Mouse (Mus musculus) heart, embryonic 11.5 days (tissue): ENCODE results near the gene Eif2d. TPM values are rescaled to one million over a fixed set of nuclear protein-coding genes. Genes with fewer than 3 reads are reported as not detected.
"Not testable (repeated sequence)": the region's sequence is repeated elsewhere in the genome, so short reads cannot be mapped to it uniquely, and the experiment has no call there.

Experiments used
- ATAC-seq: fragments of 200-750 bp; cut with Nextera tagmentation; replicated peaks from 2 replicates; pipeline ENCODE4 v1.8.0; 2017; ENCODE audit warnings: moderate library complexity; ENCODE audit not compliant: insufficient number of reproducible peaks, low FRiP score, low TSS enrichment
- H3K27ac ChIP-seq: fragments of 300-500 bp; sonication (generic); 2 replicates; pipeline ENCODE4 v1.5.1; 2014; ENCODE audit warnings: mild to moderate bottlenecking, low read depth, low read length
- H3K27me3 ChIP-seq: fragments of 300-500 bp; sonication (generic); 2 replicates; pipeline ENCODE4 v1.6.1; 2014; ENCODE audit warnings: mild to moderate bottlenecking, low read length, mixed read lengths; ENCODE audit not compliant: control insufficient read depth, insufficient read depth
- H3K36me3 ChIP-seq: fragments of 300-500 bp; sonication (generic); 2 replicates; pipeline ENCODE4 v1.6.1; 2014; ENCODE audit warnings: mild to moderate bottlenecking, low read length, moderate library complexity, mixed read lengths; ENCODE audit not compliant: control insufficient read depth, insufficient read depth
- H3K4me1 ChIP-seq: fragments of 300-500 bp; sonication (generic); 2 replicates; pipeline ENCODE4 v1.6.1; 2014; ENCODE audit warnings: low read length; ENCODE audit not compliant: control insufficient read depth, insufficient read depth
- H3K4me2 ChIP-seq: fragments of 300-500 bp; sonication (generic); 2 replicates; pipeline ENCODE4 v1.6.1; 2014; ENCODE audit warnings: mild to moderate bottlenecking, moderate library complexity
- H3K4me3 ChIP-seq: fragments of 300-500 bp; sonication (generic); 2 replicates; pipeline ENCODE4 v1.5.1; 2014; ENCODE audit warnings: low read depth, low read length
- H3K9ac ChIP-seq: fragments of 300-500 bp; sonication (generic); 2 replicates; pipeline ENCODE4 v1.6.1; 2014; ENCODE audit warnings: mild to moderate bottlenecking, low read depth, low read length, moderate library complexity
- H3K9me3 ChIP-seq: fragments of 300-500 bp; sonication (generic); replicated peaks from 2 replicates; pipeline ENCODE4 v1.6.1; 2016; ENCODE audit warnings: low read length; ENCODE audit not compliant: control insufficient read depth
- WGBS: fragments of 180-500 bp; shearing (Covaris S2); extraction: QIAGEN DNeasy Blood & Tissue Kit; methylation state at CpG from one replicate; pipeline ENCODE4 v1.1.7; 2014; ENCODE audit not compliant: insufficient replicate concordance; 5-methylcytosine and 5-hydroxymethylcytosine counted together
- polyA plus RNA-seq: library from polyadenylated mRNA; unstranded; fragments of >200 nt; fragmentation: Nextera tagmentation; extraction: Ambion mirVana; gene quantifications from 2 replicates; pipeline ENCODE4 v1.2.1, GENCODE M21; 2014

Eif2d gene
- polyA plus RNA-seq, 1 experiment from 2014 or later, result 51.5 TPM

DNA sequence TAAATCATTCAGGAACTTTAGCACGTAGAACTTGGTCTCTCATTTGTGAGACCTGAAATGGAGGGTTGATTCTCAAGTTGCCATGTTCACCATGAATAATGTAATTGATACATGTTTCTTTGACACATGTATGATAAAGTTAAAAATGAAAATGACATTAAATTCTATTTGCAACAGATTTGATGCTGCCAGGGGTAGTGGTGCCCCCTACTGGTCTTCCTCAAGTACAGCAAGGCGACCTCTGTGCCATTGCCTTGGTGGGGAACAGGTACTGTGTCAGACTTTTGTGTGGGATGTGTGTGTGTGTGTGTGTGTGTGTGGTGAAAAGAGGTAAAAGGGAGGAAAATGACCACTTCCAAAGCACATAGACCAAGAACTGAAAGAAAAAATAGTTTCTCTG is 2.5 kb downstream of the Eif2d start:
- no peak overlapping the region for H3K4me2 ChIP-seq
- H3K27me3 ChIP-seq, result no peaks in the 10 kb centered on the region
- H3K36me3 ChIP-seq, result peaks cover 5% of the 10 kb centered on the region; the same call in 1 of the 2 replicates
- no peak overlapping the region for H3K27ac ChIP-seq
- no peak overlapping the region for H3K9ac ChIP-seq
- no peaks in the 10 kb centered on the region for H3K9me3 ChIP-seq
- 58% methylated on average over 2 of the region's 2 CpGs for WGBS
- H3K4me3 ChIP-seq, result no peak overlapping the region
- no peak for ATAC-seq
- H3K4me1 ChIP-seq, result peaks cover 6% of the 10 kb centered on the region

DNA sequence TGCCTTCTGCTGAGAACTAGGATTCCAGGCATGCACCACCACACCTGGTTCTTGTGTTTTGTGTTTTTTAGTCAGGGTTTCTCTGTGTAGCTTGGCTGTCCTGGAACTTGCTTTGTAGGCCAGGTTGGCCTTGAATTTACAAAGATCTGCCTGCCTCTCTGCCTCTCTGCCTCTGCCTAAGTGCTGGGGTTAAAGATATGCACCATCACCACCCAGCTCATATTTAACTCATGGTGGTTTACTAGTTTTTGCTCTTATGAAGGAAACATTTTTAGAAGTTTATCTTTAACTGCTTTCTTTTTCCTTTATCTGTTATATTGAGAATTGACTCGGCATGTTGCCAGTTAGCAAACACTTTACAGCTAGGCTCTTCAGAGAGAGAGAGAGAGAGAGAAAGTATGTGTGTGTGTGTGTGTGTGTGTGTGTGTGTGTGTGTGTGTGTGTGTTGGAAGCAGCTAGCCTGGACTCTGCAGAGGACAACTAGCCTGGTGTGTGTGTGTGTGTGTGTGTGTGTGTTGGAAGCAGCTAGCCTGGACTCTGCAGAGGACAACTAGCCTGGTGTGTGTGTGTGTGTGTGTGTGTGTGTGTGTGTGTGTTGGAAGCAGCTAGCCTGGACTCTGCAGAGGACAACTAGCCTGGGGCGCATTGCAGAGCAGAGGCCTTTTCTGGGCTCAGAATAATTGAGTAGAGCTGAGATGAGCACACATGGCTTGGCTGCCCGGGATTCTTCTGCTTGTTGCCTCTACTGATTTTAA is 6.8 kb downstream of the Eif2d start:
- 87% methylated on average over 3 of the region's 3 CpGs for WGBS
- H3K36me3 ChIP-seq, result peaks cover 23% of the 10 kb centered on the region

DNA sequence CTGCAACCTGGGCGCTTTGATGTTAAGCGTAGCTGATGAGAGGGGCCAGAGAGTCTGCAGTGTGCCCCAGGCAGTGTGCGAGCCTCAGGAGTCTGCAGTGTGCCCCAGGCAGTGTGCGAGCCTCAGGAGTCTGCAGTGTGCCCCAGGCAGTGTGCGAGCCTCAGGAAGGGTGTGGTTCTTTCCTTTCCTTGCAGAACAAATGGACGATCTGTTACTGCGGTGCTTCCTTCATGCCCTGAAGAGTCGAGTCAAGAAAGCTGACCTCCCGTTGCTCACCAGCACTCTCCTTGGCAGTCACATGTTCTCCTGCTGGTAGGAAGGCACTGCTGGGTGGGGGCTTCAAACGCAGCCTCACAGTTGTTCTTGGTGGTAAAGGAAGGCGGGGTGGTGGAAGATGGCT is 8.1 kb downstream of the Eif2d start:
- H3K4me1 ChIP-seq, result 0 out of 2 replicates have a peak, but pooled peaks cover 3% of the 10 kb centered on the region
- no peak overlapping the region for H3K9ac ChIP-seq
- H3K4me2 ChIP-seq, result no peak overlapping the region
- H3K9me3 ChIP-seq, result no peaks in the 10 kb centered on the region
- H3K27me3 ChIP-seq, result no peaks in the 10 kb centered on the region
- no peak overlapping the region for H3K4me3 ChIP-seq
- 65% methylated on average over 11 of the region's 11 CpGs for WGBS
- no peak overlapping the region for H3K27ac ChIP-seq
- ATAC-seq, result no peak
- peaks cover 27% of the 10 kb centered on the region for H3K36me3 ChIP-seq

More for the DNA sequence above, 6.8 kb downstream of the Eif2d start:
- not testable (repeated sequence) for H3K27me3 ChIP-seq, H3K4me2 ChIP-seq, H3K9me3 ChIP-seq, H3K4me1 ChIP-seq, H3K4me3 ChIP-seq, H3K27ac ChIP-seq, H3K9ac ChIP-seq
- peak; percentile 52; the same call in 1 of the 2 replicates for ATAC-seq

DNA sequence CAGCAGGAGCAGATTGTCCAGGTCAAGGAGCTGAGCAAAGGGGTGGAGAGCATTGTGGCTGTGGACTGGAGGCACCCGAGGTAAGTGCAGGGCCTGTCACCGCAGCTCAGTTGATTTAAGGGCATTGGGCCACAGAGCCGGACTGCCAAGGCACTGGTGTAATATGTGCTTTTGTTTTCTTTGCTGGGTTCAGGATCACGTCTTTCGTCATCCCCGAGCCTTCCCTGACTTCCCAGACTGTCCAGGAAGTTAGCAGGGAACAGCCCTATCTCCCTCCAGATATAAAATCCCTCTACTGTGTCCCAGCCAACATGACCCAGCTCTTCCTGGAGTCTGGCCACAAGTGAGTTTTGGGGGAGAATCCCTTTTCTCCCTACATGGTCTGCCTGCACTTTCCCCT is 11.4 kb downstream of the Eif2d start:
- H3K27me3 ChIP-seq, result no peaks in the 10 kb centered on the region
- H3K4me2 ChIP-seq, result no peak overlapping the region
- no peak for ATAC-seq
- 0 out of 2 replicates have a peak, but pooled peaks cover 3% of the 10 kb centered on the region for H3K4me1 ChIP-seq
- H3K27ac ChIP-seq, result no peak overlapping the region
- 58% methylated on average over 6 of the region's 6 CpGs for WGBS
- no peak overlapping the region for H3K4me3 ChIP-seq
- H3K9ac ChIP-seq, result no peak overlapping the region
- H3K9me3 ChIP-seq, result no peaks in the 10 kb centered on the region
- peaks cover 41% of the 10 kb centered on the region for H3K36me3 ChIP-seq

DNA sequence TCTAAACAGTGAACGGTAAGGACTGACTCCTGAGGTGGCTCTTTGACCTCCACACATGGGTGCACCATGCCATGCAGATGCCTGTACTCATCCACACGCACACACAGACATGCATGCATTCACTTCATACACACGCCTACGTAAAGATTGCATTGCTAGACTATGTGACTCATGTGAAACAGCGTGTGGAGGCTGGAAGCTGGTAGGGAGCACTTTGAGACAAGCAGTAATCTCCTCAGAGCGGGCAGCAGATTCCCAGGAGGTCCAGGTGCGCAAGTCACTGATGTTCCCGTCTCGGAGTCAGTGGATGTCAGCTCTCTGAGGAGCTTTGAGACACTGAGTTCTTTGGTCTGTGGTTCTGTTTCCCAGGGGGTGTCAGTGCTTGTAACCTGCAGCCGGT is 14.6 kb downstream of the Eif2d start:
- WGBS, result 91% methylated on average over 10 of the region's 10 CpGs
- no peak overlapping the region for H3K4me2 ChIP-seq
- no peak overlapping the region for H3K4me3 ChIP-seq
- H3K27me3 ChIP-seq, result no peaks in the 10 kb centered on the region
- no peak overlapping the region for H3K27ac ChIP-seq
- ATAC-seq, result no peak
- no peak overlapping the region for H3K9ac ChIP-seq
- H3K36me3 ChIP-seq, result peaks cover 43% of the 10 kb centered on the region
- H3K4me1 ChIP-seq, result 0 out of 2 replicates have a peak, but pooled peaks cover 3% of the 10 kb centered on the region
- no peaks in the 10 kb centered on the region for H3K9me3 ChIP-seq

DNA sequence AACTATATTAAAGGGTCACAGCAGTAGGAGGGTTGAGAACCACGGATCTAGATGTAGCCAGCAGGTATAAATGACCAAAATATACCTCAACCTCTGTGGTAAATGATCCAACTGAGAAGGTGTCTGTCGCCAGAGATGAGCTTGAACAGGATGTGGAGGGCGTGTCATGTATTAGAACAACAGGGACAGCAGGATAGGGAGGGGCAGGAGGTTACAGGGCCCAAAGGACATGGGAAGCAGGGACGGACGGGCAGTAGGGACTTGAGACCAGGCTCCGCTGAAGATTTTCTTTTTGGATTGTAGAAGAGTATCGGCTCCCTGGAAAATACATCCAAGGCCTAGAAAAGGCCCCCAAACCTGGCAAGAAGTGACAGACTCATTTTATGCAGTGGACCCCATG is 20.0 kb downstream of the Eif2d start:
- Histone ChIP-seq H3K4me2 (no peak overlapping the region), H3K36me3 (peaks cover 40% of the 10 kb centered on the region)
- ATAC-seq, result no peak

DNA sequence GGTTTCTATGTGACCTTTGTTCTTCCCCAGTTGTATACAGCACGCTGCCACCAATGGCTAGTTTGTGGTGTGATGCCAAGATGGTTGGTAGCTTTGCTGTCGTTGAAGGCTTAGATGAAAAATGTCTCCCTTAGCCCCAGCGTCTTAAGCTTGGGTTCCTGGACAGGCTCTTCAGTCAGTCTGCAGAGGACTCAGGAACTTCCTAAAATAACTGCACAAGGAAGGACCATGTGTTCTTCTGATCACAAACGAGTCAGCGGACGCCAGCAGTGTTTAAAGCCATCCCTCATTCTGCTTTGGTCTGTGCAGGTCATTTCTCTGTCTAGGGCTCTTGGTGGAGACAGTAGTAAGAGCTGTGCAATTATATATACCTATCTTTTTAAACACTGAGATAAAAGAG is 20.8 kb downstream of the Eif2d start:
- ATAC-seq, result no peak

More for the DNA sequence above, 20.0 kb downstream of the Eif2d start:
- no peak overlapping the region for H3K9ac ChIP-seq
- 0 out of 2 replicates have a peak, but pooled peaks cover 2% of the 10 kb centered on the region for H3K4me1 ChIP-seq
- WGBS, result 86% methylated on average over 7 of the region's 7 CpGs
- no peak overlapping the region for H3K27ac ChIP-seq
- H3K27me3 ChIP-seq, result no peaks in the 10 kb centered on the region
- no peak overlapping the region for H3K4me3 ChIP-seq
- no peaks in the 10 kb centered on the region for H3K9me3 ChIP-seq

DNA sequence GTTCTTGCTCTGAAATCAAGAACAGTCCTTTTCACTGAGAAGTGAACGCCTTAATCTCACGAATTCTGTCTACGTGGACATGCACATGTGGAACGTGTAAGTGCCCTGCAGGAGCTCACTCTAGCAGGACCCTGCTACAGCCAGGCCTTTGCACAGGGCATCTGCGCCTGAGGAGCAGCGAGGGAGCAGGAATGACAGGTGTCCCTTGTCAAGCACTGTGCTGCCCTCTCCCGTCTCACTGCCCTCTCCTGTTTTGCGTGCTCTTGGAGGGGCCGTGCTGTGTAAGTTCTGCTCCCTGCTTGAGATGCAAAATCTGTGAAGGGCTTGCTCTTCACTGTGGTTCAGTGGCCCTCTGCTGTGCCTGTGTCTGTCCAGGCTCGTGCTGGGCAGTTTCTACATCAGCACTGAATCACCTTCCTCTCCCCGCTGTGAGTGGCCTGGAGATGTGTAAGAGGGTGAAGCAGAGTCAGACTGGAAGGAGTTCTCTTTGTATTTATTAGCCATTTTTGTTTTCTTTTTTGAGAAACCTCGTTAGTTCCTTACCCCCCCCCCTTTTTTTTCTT is 21.4 kb downstream of the Eif2d start:
- H3K4me3 ChIP-seq, result no peak overlapping the region
- no peak for ATAC-seq
- H3K27ac ChIP-seq, result no peak overlapping the region
- H3K9me3 ChIP-seq, result no peaks in the 10 kb centered on the region
- 73% methylated on average over 12 of the region's 12 CpGs for WGBS
- H3K4me1 ChIP-seq, result 0 out of 2 replicates have a peak, but pooled peaks cover 2% of the 10 kb centered on the region
- H3K4me2 ChIP-seq, result no peak overlapping the region
- H3K27me3 ChIP-seq, result no peaks in the 10 kb centered on the region
- no peak overlapping the region for H3K9ac ChIP-seq
- peaks cover 31% of the 10 kb centered on the region for H3K36me3 ChIP-seq

More for the DNA sequence above, 20.8 kb downstream of the Eif2d start:
- Histone ChIP-seq H3K4me3 (no peak overlapping the region), H3K27me3 (no peaks in the 10 kb centered on the region), H3K9me3 (no peaks in the 10 kb centered on the region), H3K4me1 (0 out of 2 replicates have a peak, but pooled peaks cover 2% of the 10 kb centered on the region), H3K9ac (no peak overlapping the region), H3K27ac (0 out of 2 replicates have a peak overlapping the region, but pooled peaks have one; percentile 29), H3K36me3 (peaks cover 35% of the 10 kb centered on the region), H3K4me2 (no peak overlapping the region)
- WGBS, result 64% methylated on average over 6 of the region's 6 CpGs
